Mouse (Mus musculus) retina, adult 2 months (tissue): ENCODE data around the gene Pik3r3.
"Not testable (repeated sequence)": the region's sequence is repeated elsewhere in the genome, so short reads cannot be mapped to it uniquely, and the experiment has no call there.

Experiments
- DNase-seq: peaks from one replicate; pipeline ENCODE4 v3.0.0-alpha.2; 2012; ENCODE audit warnings: low read depth, low spot score

Pik3r3 gene

GRCm38 (mm10) chr4:116221140-116221851 lies at the start of gene Pik3r3:
Pik3r3 (plus strand) TSS chr4:116221618.
- peak; percentile 98 for DNase-seq

GRCm38 (mm10) chr4:116173072-116173471 lies 48.3 kb upstream of the Pik3r3 start, which contains the start of the genes 1700042G07Rik and Gm49337:
1700042G07Rik (plus strand) TSS chr4:116173372.
Gm49337 (plus strand) TSS chr4:116173384.
- no peak for DNase-seq

GRCm38 (mm10) chr4:116173752-116174151 lies 47.7 kb upstream of the Pik3r3 start:
- no peak for DNase-seq

DNA sequence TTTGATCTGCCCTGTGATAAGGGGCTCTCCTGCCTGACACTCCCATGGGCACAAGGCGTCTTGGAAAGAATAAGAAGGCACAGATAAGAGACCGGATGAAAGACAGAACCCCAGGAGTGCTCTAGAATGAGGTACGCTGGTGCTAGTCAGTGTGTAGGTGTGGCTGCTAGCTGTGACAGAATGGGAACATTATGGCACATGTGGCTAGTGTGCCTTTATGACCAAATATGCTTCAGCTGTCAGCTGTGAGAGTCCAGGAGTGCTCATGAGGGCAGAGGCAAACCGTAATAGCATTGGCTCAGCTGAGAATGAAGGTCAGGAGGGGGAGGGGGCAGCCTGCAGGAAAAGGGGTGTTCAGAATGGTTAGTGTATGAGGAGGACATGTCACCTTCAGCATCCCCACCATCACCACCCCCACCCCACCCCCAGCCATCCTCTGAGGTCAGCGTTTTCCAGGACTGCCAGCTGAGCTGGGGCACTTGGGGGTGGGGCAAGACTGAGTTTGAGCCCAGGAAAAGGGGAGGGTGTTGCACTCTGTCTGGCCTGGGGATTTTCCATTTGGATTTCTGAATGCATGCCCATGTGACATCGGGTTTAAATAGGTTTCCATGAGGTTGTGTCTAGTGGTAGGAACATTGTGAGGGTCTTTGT lies 46.8 kb upstream of the Pik3r3 start:
- no peak for DNase-seq

DNA sequence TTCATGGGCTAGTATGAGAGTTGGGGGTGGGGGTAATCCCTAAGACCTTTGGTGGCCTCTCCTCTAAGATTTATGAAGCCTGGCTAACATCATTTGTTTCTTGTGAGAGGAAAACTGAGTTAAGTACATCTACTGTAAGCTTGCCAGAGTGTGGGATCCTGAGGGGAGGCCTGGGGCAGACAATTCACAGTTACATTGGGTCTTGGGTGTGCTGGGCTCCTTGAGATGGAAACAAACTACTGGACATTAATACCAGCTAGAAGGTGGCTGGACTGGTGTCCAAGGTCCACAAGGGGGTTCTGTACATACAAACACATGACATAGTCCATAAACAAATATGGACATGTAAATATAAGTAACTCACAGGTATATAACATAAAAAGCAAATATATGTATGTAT lies 46.3 kb upstream of the Pik3r3 start:
- DNase-seq, result no peak

- DNase-seq, result no peak
Measured at GRCm38 (mm10) chr4:116175711-116176542, 45.5 kb upstream of the Pik3r3 start.

- DNase-seq, result no peak
Measured at GRCm38 (mm10) chr4:116176543-116176988, 44.9 kb upstream of the Pik3r3 start.

DNA sequence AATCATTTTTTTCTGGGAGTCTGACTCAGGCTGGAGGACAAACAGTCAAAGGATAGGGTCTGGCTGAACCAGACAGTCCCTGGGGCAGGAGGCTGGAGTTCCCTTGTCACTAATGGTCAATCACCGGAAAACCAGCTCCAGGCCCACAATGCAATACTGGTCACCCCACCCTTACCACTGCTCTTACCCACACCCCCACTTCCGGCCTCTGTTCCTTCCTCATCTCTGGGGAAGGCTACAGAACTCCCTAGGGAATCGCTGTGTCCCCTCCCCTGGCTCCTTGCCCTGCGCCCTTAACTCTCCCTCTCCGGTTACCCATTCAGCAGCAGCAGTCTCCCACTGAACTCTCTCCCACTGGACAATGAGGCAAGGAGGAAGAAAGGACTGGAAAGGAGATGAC lies 44.3 kb upstream of the Pik3r3 start:
- DNase-seq, result no peak

DNA sequence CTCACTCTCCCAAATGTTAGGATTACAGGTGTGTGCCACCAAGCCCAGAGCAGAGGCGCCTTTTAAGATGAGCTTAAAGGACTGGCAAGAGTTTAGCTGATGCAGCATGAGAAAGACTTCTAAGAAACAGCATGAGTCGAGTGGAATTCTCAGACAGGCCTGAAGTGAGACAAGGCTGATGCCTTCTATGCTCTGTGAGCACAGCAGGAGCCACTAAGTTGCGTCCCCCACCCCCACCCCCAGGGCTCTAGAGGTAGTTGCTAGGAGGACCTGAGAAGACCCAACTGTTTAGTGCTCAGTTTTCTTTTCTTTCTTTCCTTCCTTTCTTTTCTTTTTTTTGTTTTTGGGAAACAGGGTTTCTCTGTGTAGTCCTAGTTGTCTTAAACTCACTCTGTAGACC lies 39.3 kb upstream of the Pik3r3 start:
- no peak for DNase-seq

DNA sequence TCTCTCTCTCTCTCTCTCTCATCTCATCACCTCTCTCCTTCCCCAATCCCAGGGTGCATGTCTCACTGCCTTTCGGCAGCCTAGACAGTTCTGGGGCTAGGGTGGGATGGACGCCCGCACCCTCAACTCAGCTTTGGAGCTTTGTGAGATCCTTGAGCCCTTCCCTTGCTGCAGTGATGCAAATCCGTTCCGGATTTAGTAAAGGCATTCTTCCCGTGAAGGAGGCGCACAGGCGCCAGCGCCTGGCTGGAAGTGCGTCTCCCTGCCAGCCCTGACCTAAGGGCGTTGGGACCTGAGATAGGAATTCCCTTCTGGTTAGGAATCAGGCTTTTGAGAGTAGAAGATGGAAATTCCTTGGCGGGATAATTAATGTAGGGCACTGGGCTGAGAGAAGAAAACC lies 38.7 kb upstream of the Pik3r3 start:
- no peak for DNase-seq

- no peak for DNase-seq
Measured at GRCm38 (mm10) chr4:116185083-116185482, 36.3 kb upstream of the Pik3r3 start.

DNA sequence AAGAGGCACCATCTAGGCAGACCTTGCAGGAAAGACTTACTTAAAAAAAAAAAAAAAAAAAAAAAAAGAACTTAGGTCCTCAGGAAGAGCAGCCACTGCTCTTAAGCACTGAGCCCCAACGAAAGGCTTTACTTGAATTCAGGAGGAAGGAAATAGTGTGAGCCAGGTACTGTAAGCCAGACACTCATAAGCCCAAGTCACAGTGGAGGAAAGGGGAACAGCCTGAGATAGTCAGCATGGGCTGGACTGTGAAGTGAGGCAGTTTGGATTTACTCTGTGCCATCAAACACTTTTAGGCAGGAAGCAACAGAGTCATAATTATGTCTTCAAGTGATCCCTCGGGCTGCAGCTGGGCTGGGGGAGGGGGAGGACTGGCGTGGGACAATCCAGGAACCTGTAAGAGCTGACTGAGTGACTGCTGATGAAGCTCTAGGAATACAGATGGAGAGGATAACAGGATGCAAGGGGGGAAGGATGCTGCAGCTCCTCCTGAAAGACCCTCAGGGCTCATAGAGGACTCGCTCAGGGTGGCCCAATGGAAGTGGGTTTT lies 29.1 kb upstream of the Pik3r3 start:
- DNase-seq, result no peak

GRCm38 (mm10) chr4:116193583-116194383 lies 27.6 kb upstream of the Pik3r3 start:
- DNase-seq, result no peak

DNA sequence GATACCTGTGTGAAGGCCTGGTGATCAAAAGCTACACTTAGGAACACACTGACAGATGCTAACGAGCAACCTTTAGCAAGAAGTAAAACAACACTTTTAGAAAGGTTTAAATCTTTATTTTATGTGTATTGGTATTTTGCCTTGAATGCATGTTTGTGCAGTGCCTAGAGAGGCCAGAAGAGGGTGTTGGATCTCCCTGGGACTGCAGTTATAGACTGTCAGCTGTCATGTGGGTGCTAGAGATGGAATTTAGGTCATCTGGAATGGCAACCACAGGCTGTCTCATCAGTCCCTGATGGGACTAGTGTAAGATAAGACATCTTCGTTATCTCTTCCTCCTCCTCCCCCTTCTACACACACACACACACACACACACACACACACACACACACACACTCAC lies 23.0 kb upstream of the Pik3r3 start:
- no peak for DNase-seq

DNA sequence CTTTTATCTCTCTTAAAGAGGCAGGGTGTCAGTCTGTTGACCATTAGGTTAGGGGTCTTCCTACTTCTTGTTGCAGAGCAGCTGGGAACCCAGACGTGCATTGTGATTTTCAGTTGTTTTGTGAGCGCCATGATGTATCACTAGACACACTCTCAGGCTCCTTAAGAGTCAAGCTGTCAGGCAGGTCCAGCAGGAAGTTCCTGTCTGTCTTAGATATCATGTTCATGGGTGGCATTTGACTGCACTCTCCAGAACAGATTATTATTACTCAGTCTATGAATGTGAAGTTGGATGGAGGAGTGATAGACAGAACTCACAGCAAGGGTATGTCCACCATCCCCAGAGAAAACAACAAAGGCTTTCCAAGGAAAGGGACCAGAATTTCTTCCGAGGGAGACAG lies 17.0 kb upstream of the Pik3r3 start:
- no peak for DNase-seq

DNA sequence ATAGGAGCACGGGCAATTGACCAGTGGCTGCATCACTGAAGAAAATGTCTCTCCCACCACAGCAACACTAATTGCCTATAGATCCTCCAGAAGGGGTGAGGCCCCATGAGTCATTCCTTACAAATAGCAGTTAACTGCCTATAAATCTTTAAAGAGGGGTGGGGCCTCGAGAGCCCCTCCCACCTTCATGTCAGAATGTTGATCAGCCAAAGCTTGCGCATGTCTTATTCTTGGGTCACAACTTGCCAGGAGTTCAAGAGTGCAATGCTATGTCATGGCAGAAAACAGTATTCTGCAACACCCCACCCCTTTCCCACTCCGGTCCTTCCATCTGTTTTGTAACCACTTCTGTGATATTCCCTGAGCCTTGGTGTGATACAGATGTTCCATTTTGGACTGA lies 14.9 kb upstream of the Pik3r3 start:
- DNase-seq, result no peak

- DNase-seq, result no peak
Measured at GRCm38 (mm10) chr4:116208891-116209290, 12.5 kb upstream of the Pik3r3 start.

DNA sequence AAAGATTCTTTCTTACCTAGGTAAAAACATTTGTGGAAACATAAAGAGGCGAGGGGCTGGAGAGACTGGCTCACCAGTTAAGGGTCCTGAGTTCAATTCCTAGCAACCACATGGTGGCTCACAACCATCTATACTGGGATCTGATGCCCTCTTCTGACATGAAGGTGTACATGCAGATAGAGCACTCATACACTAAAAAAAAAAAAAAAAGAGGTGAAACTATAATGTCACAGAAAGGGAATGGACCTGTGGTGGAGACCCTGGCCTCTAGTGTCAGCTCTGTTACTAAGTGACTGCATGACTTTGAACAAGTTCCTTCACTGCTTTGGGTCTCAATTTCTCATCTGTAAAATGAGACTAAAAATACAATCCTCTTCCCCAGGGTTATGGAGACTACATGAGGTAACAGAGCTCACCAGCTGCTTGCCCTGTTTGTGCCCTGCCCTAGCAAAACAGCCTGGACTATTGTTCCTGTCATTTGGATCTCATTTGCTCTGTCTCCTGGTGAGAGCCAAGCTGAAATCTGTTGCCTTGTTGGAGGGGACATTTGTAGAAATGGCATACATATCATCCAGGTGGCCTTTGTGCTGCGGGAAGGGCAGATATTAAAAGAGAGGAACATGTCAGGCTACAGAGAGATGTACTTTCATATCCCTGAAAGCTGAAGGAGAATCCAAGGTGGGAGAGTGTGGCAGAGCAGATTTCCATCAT lies 5.4 kb upstream of the Pik3r3 start:
- DNase-seq, result no peak

DNA sequence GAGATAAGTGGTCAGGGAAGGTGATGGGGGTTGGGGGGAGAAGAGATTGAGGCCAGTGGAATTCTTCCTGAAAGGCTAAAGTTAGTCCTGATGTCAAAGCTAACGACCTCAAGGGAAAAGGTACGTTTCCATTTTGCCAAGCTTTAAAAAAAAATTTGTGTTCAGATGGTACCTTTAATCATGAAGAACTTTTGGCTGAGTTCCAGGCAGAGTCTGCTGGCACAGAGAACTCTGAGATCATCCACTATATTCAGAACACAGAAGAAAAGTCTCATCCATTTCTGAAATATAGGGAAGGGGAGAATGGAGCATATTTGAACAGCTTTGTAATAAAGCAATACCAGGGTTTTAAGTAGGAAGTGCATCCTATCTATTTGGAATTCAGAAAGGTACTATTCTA lies 4.4 kb upstream of the Pik3r3 start:
- no peak for DNase-seq

- not testable (repeated sequence) for DNase-seq
Measured at GRCm38 (mm10) chr4:116217661-116218060, 3.8 kb upstream of the Pik3r3 start.

DNA sequence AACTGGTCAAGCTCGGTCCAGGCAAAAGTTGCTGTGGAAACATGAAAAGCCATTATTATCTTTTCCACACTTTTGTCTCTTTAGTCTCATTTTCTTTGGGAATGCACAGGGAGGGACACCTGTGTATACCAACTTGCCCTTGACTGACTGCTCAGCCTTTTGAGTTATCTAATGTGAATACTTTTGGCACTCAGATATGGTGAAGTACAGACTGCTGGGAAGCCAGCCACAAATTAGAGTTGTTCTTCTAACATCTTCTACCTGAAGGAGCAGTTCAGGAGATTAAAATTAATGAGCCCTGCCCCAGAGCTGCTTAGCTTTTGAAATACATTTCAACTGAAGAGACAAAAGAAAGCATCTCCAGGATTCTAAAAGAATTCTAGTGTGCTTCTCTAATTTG lies 2.4 kb upstream of the Pik3r3 start:
- no peak for DNase-seq
